Mouse (Mus musculus) lung, embryonic 15.5 days (tissue): ENCODE data around the gene Lep. TPM values are rescaled to one million over a fixed set of nuclear protein-coding genes. Genes with fewer than 3 reads are reported as not detected.
A peak's percentile ranks its signal among the peaks of the same experiment; 100 is the strongest.

ENCODE experiments used
- microRNA-seq: library from miRNA; unstranded; fragments of <30 nt; microRNA quantifications from one replicate; pipeline ENCODE4, GENCODE M21; 2016
- polyA plus RNA-seq: library from polyadenylated mRNA; unstranded; fragments of >200 nt; fragmentation: Nextera tagmentation; extraction: Ambion mirVana; gene quantifications from 2 replicates; pipeline ENCODE4 v1.2.1, GENCODE M21; 2015

Lep gene
- polyA plus RNA-seq, 1 experiment from 2014 or later: not detected

Small RNAs within 50 kb of the gene (microRNA-seq; reads per million reads assigned to microRNA genes)
- 8.0 reads per million, percentile 26 among the genes with 10 or more reads in this experiment for gene Mir129-1

Other genes with a start within 250 kb of the Lep start
- 0.34 and 0.44 TPM in 2 replicates for gene Lrrc4, start 228.5 kb upstream of the Lep start, polyA plus RNA-seq
- 32.8 and 35.0 TPM in 2 replicates for gene Rbm28, start 104.8 kb downstream of the Lep start, polyA plus RNA-seq
- 0.78 and 0.87 TPM in 2 replicates for gene Prrt4, start 119.4 kb downstream of the Lep start, polyA plus RNA-seq
- gene Impdh1, start 156.1 kb downstream of the Lep start, polyA plus RNA-seq: 48.0 and 51.8 TPM in 2 replicates
- 45.6 and 46.2 TPM in 2 replicates for gene Hilpda, start 212.3 kb downstream of the Lep start, polyA plus RNA-seq
- 0.51 and 0.68 TPM in 2 replicates for gene Fam71f2, start 219.4 kb downstream of the Lep start, polyA plus RNA-seq